Mouse (Mus musculus): ENCODE data around the gene Asxl1. TPM values are rescaled to one million over a fixed set of nuclear protein-coding genes. Genes with fewer than 3 reads are reported as not detected.
A peak's percentile ranks its signal among the peaks of the same experiment; 100 is the strongest.
"Not testable (repeated sequence)": the region's sequence is repeated elsewhere in the genome, so short reads cannot be mapped to it uniquely, and the experiment has no call there.

The Asxl1 gene
- total RNA-seq, 2 experiments from 2014 or later, result 14.7 to 19.6 TPM

DNA sequence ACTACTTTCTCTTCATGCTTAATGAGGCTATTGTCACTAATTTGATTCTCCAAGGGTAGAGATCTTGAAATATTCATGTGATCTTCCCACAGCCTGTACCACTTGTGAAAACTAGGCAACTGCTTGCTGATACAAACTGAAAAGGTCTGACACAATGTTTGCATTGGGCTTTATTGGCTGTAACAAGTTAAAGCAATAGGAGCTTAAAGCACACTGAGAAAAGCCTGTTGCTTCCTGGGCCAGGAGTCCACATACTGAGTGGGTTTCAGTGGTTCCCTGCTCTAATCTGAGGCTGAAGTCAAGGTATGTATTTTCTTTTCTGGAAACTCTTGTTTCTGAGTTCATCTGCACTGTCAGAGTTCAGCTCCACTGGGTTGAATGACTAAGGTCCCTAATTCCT, 2.4 kb upstream of the Asxl1 start:
- DNase-seq, result no peak

DNA sequence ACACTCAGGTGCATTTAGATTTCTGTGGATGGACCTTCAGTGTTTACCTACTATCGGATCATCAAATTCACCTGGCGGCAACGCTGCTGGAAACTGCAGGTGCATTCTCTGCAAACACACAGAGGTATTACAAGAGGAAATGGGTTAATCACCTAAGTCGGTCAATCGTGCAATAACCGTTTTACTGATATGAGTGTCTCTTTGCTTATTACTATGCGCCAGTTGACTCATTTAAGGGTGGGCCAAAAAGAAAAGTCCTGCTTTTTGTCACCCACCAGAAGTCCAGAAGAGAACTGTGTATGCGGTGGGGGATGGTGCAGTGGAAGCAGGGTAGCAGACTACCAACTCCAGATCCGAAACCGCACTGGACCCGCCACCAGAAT, 567 bp upstream of the Asxl1 start:
- DNase-seq, result no peak

DNA sequence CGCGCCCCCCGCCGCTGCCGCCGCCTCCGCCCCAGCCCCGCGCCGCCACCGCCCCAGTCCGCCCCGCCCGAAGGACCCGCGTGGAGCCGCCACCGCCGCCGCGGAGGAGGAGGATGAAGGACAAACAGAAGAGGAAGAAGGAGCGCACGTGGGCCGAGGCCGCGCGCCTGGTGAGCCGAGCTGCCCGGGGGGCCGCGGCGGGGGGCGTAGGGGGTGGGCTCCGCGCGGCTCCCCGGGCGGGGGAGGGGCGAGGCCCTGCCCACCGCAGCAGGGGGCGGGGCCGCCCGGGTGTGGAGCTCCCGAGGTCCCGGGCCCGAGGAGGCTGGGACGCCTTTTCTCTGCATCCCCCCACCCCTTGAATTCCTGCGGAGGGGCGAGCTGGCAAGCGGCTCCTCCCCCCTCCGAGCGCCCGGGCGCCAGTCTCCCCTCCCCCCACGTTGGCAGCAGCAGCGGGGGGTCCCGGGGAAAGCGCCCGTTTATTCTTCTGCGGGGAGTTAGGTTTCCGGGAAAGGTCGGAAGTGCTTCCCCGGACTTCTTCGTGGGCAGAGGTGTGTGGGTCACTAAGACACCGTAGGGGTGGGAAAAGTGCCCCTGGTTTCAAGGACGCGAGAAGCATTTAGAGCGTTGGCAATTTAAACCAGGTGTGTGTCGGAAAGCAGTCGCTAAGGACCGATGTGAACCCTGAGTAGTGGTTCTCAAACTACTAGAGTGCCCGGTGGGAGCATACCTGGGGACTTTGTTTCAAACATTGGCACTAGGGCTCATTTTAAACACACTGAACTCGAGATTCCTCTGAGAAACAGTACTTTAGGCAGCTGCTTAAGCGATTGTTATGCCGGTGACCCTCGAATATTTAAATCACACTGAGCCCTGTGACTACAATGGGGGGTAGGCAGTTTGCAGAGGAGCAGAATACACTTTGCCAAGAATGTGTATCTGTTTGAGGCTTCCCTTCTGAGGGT, 873 bp downstream of the Asxl1 start:
- DNase-seq, result peak; percentile 70

DNA sequence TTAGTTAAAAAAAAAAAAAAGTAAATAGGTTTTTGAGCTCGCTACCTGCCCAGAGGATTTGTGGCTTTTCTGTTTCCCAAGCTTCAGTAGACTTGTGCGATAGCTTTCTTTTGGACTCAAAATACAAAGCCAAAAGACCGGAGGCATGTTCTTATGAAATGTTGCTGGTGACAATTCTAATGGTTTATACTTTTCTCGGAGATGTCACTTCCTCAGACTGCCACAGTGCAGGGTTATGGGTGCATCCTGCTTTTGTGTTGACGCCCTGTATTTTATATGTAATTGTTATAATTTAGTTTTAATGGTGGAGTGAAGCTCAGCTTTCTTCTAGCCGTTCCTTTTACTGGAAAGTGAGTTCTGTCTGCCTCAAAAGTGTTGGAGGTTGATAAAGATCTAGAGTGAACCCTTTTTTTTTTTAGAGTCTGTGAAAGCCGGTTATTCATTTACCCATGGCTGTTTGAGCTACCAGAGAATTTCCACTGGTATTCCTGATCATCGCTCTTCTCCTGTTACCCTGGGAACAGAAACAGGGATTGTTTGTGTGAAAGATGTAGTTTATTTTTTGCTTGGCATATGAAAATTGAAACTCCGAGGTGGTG, 1.7 kb downstream of the Asxl1 start:
- DNase-seq, result no peak

DNA sequence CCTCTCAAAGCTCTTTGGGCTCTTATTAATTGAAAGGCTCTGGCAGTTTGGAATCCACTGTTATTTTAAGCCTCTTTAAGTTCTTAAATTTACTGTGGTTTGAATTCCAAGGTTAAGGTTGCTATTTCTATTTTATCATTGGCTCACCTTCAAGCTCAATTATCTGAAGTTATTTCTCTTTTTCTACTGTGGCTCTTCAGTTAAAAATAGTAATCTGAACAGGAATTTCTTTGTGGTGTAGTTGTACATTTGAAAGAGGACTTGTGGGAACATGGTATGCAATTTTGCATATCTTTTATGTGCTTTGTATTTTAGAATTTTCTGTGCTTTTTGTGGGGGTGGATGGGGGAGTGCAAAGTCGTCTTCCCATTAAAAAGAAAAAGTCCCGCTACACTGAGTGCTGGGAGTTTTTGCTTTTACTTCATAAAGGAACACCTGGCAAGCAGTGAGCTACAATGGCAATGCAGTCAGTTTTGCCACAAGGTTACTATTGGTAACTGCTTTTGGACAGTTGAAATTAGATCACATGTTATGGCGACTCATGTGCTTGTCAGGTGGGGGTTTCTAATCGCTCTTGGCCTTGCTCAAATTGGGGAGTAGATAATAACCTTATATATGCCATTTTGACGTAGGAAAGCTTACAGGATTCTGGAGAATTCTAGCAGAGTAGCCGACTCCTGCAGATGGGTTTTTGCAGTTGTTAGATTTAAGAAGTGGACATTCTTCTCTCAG, 2.6 kb downstream of the Asxl1 start:
- no peak for DNase-seq

DNA sequence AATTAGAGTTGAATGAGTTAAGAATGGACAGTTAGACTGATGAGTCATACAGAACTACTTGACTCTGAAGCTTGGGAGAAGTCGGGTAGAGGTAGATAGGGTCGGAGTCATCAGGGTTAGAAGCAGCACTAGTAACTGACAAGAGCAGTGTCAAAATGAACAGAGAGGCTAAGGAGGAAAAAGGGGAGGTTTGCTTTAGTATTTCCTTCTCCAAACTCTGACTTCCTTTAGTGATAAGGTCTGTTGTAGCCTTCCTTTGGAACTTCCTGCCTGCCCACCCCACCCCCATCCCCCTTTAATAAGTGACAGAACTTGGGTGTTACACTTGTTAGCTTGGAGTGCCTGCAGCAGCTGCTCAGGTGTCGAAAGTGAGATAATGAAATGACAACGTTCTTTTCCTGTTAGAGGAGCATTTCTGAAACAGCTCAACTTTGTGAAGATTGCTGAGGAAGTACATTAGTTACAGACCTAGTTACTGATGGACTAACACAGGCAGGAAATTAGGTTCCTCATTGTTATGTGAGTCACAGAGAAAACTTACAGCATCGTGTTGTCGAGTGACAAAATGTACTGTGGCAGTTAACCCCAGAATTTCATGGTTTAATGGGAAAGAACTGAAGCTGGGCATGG, 5.0 kb downstream of the Asxl1 start:
- no peak for DNase-seq

DNA sequence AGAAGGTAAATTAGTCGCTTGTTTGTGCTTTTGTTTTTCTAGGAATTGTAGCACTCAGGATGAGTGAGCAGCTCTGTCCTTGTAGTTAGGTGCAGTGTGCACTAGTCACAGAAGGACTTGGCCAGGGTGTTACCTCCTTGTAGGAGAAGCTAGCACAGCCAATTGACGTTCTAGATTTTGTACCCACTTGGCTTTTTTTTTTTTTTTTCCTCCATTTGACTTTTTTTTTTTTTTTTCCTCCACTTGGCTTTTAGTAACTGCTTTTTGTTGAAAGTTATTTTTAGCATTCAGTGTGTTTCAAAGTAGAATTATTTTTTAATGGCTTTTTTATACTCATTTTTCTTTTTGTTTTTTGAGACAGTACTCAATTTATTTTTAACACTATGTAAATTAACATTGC, 9.0 kb downstream of the Asxl1 start:
- DNase-seq, result no peak

DNA sequence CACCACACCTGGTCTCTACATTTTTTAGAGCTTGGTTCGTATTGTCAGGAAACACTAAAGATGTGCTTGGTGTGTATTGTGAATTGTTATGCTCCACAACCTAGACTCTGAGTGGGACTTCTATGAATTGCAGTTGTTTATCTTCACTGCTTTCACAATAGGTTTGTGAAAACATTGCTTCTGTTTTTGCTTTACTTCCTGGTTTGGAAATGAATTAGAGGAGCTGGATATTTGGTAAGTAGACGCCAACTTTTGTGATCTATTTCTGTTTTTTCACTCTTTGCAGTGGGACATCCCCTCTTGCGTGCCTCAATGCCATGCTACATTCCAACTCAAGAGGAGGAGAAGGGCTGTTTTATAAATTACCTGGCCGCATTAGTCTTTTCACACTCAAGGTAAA, 11.2 kb downstream of the Asxl1 start:
- DNase-seq, result no peak

DNA sequence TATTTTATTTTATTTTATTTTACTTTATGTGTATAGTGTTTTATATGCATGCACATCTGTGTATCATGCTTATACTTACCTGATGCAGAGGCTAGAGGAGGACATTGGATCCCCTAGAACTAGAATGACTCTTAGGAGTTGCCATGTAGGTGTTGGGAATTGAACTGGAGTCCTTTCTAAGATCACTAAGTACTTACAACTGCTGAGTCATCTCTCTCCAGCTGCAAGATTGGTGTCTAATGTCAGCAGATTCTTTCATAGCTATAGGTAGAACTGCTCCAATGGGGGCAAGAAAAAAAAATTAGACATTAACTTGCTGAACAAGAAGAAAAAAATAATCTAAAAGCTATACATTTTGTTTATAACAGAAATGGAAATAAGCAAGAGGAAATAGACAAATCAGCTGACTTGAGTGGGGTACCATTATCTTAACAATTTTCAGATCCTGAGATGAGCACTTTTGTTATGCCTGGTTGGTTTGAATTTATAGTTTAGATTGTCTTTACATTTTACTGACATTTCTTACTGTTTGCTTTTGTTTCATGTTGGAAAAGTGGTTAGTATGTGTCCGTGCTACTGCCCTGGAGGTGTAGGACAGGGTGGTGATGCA, 15.6 kb downstream of the Asxl1 start:
- no peak for DNase-seq

DNA sequence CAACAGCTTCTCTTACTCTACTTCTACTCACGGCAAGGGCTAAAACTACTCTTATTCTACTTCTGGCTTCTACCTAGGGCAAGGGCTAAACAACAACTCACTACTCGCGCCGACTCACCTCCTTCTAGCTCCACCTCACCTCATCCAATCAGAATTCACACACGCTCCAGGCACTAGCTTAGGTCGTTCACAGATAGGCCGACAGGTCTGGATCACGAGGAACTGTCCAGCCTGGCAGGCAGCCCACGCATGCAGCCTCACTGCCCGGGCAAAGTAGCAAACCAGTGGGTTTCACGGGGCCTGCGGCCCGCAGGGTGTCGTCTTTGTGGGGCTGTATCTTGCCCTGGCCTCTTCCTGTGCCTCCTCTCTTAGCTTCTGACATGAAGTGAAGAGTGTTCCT, 18.9 kb downstream of the Asxl1 start:
- not testable (repeated sequence) for DNase-seq

DNA sequence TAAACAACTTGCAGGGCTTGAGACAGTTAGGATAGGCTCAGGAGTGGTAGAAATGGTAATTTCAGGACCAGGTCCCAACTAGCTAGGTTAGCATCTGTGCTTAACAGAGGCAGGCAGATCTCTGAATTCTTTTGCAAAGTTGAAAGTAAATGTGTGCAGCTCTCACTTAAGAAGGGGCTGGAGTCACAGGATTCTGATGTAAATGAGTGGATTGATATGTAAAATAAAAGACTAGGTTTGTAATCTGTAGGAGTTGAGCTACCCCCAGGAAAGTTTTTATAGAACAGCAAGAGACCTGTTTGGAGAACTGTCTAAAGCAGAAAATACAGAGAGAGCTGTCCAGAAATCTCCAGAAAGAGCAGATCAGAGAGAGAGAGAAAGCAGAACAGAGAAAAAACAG, 25.2 kb downstream of the Asxl1 start:
- no peak for DNase-seq

DNA sequence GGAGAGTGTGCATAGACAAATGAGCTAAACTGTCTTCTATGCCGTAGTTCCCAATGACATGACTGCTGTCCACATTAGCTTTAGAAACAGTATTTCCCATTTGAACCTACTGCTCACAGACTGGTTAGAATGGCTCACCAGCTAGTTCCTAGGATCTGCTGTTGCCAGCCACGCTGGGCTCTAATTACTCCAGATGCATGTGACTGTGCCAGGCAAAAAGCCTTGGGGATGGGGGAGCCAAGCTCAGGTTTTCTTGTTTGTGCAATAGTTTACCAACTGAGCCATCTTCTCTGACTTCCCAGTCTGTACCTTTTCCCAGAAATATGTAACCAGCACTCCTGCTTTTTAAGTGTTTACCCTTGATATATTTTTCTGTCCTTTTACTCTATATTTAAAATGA, 29.8 kb downstream of the Asxl1 start:
- DNase-seq, result no peak

DNA sequence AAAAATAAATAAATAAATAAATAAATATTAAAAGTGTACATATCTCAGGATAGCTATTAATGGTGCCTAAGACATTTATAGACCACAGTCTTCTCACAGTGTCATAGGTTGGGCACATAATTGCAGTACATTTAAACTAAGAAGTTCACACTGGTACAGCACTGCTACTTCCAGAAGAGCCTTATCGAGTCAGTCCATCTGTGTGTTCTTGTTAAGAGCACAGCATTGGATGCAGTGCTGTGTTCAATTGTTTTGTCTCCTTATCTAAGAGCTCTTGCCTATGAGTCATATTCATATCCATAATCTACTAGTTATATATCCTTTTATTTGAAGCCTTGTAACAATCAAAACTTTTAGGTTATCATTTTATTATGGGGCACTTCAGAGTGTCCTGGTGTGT, 34.9 kb downstream of the Asxl1 start:
- DNase-seq, result no peak

DNA sequence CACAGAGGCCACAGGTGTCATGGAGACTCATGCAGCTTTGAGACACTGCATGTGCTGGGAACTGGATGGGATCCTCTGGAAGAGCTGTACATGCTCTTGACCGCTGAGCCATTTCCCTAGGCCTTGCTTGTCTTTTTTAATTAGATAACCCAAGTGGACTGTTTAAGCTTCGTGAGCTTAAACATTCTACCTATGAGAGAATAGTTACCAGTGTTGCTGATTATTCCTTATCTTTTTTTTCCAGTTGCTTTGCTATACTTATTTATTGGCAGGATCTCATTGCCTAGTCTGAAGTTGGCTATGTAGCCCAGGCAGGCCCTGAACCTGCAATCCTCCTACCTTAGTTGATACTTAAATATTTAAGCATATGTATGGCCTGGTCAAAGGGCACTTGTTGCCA, 44.2 kb downstream of the Asxl1 start:
- no peak for DNase-seq

DNA sequence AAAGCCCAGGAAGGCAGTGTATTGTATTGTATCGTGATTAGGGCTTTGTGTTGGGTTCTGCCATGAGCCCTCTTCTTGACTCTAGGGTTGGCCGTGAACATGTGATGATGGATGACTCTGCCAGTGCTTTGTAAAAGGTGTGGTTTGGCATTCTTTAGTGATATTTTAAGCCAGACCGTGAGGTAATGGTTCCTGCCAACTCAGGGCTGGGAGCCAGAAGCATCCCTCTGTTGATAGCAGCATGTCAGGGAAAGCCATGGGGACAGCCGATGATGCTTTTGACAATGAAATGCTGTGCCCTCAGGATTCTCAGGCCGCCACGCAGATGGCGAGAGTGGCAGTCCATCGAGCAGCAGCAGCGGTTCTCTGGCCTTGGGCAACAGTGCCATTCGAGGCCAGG, 47.4 kb downstream of the Asxl1 start:
- no peak for DNase-seq

DNA sequence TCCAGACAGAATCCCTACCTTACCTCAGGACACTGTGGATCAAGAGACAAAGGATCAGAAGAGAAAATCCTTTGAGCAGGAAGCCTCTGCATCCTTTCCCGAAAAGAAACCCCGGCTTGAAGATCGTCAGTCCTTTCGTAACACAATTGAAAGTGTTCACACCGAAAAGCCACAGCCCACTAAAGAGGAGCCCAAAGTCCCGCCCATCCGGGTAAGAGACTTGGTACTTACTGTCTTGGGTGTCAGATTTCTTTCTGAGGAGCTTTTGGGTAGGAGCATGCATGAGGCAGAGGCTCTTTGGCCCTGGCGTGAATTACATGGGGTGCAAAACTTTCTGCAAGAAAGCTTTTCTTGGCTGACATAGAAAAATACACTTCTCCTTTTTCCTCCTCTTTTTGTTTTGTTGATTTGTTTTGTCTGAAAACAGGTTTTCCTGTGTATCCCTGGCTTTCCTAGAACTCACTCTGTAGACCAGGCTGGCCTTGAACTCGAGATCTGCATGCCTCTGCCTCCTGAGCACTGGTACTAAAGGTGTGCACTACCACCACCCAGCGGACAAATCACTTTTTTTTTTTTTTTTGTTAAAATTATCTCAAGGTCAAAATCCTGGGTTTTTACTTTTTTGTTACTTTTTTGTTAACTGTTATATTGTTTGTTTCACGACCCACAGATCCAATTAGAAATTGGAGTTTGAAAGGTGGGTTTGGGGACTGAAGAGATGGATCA, 52.3 kb downstream of the Asxl1 start:
- DNase-seq, result no peak

DNA sequence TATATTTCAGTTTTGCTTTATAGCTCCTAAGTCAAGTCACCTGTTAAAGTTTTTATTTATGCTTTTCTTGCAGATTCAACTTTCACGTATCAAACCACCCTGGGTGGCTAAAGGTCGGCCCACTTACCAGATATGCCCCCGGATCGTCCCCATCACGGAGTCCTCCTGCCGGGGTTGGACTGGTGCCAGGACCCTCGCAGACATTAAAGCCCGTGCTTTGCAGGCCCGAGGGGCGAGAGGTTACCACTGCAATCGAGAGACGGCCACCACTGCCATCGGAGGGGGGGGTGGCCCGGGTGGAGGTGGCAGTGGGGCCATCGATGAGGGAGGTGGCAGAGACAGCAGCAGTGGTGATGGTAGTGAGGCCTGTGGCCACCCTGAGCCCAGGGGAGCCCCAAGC, 53.5 kb downstream of the Asxl1 start:
- no peak for DNase-seq

DNA sequence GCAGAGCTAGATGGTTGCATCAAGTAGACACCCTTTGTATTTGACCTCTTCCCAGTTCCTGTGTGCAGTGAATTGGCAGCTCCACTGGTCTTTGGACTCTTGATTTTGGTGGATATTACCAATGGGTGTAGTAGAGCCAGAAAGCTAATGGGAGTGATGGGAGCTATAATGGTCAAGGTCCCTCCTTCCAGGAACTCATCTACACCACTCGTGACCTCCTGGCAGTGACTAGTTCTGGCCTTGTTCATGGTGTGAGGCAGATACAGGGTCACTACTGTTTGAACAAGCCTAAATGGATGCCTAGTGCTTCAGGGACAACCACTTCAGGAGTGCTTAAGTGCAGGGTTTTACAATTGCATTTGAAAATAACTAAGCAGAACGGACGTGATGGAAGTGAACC, 58.4 kb downstream of the Asxl1 start:
- no peak for DNase-seq

DNA sequence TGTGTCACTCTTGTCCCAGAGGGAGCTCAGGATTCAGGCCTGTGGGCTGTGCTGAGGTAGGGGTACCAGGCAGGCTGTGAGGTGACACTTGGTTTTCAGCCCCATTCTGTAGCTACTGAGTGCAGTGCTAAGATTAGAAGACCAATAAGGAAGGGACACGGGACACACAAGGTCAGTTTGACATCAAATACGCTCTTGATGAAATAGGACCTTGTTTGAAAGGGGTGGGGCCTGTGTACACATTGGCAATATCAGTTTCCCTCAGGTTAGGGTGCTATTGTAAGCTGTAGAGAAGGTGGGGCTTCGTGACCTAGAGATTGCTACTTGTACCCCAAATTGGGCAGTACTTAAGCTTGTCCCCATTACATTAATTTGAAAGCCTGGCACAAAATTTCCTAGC, 59.3 kb downstream of the Asxl1 start:
- DNase-seq, result no peak

DNA sequence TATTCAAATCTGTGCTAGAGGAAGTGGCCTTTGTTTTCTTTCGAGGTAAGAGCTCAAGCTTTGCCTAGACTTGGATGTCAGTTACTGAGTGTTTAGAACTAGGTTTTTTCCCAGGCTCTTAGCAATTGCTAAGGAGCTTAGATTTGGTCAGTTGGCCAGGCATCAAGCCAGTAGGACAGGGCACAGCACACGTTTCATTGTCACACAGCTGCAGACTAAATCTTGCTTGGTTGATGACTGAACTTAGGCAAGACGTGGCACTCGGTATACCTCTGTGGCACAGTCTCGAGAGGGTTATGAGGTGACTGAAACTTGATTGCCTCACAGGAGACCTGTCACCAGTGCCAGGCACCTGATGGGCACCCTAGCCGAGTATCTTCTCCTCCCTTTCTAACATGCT, 61.3 kb downstream of the Asxl1 start:
- no peak for DNase-seq

DNA sequence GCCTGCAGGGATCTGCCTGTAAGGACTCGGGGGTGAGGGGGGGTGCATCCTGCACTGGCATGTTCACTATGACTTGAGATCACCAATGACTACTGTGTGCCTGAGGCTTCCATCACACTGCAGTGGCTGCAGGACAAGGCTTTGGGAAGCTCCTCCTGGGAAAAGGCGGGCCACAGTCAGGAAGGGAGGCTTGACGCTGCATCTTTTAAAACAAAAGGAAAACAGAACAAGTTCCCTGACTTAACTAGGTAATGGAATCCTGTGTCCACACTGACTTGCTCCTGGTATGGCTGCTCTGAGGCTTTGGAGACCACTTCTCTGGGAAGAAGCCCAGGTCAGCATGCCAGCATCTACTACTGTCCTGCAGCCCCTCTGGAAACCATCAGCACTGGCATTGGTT, 63.3 kb downstream of the Asxl1 start:
- DNase-seq, result no peak

DNA sequence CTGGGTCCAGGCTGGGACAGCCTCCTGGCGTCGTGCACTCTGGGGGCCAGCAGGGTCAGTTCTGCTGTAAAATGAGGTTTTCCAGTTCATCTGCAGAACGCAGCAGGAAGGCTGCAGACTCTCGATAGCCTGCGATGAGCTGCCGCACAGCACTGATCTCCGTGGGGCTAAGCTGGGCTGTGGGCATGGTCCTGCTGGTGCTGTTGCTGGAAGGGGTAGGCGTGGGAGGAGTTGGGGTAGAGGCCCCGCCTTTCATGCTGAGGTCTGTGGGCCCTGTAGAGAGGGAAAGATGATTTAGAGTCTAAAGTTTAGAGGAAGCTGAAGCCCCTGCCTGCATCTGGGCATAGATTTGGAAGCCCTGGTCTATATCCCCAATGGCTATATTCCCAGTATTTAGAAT, 65.9 kb downstream of the Asxl1 start:
- no peak for DNase-seq

All from gastrocnemius, postnatal 10 days (tissue).